30 mouse cellular contexts compared by ENCODE assay signal in the genomic region with DNA sequence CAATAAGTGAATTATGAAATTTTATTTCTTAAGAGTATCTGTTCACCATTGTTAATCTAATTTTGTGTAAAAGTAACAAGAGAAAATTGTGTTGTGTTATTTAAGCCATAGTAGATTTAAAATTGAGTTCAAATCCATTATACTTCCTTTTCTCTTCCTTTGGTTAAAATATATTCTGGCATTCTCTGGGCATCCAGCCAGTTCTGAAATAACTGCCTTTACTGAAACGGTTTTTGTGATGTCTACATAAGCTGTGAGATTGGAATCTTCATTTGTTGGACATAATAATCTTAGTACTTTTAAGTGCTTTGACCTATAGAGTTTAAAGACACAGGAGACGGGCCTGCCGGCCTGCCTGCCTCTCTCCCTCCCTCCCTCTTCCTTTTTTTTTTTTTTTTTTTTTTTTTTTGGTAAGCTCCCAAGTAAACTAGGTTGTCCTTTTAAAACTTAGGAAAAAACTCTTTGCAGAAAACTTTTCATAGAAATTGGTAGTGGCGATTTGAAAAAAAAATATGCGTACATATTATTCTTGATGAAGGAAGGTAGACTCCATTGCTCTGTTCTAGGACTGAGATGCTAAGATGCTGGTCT.
DNase-seq lines count a peak whose midpoint lies in the region; ATAC-seq and TF ChIP-seq lines count a peak whose summit lies in the region.
"Had no signal": no experiment of that assay in that cellular context is flagged by ENCODE, and none has a peak within 500 bp of the region (broad histone marks: within the 10 kb centered on the region; RNA-seq: fewer than 3 reads in every experiment).

No protein-coding gene starts in this region.

- no peak for ATAC-seq in embryonic facial prominence, embryonic 14.5 days (ENCODE audit: low read depth)
- ATAC-seq in monocyte, adult 5-6 weeks (replicated peaks; ENCODE audit: insufficient number of reproducible peaks, low FRiP score, low TSS enrichment, poor library complexity, severe bottlenecking): no peak
- ATAC-seq: CD4-positive, CD25-positive, alpha-beta regulatory T cell, adult 4 months; forebrain, embryonic 15.5 days; hindbrain, embryonic 16.5 days; intestine, postnatal 0 days; midbrain, embryonic 13.5 days had no signal

- H3K79me2 ChIP-seq in MEL (ENCODE audit: control insufficient read depth, insufficient read depth, low read length, poor library complexity) (peaks cover 35% of the 10 kb centered on the region), myocyte (ENCODE audit: control insufficient read depth, insufficient read depth) (peaks cover 76% of the 10 kb centered on the region)

- TF ChIP-seq POLR2A in MEL (IDR thresholded peaks at IDR 0.05; ENCODE audit: control insufficient read depth in 1 of 2, insufficient read depth in 1 of 2, low read depth in 1 of 2, low read length in 2 of 2, poor library complexity in 1 of 2): no peak
- TF ChIP-seq POLR2A in myocyte (IDR thresholded peaks at IDR 0.05; ENCODE audit: insufficient read length, low read depth): no peak

- TF ChIP-seq CTCF in MEL (IDR thresholded peaks at IDR 0.05 in 2 of 3, conservative IDR thresholded peaks at IDR 0.05 in 1 of 3; ENCODE audit: control insufficient read depth in 1 of 3, insufficient read depth in 1 of 3, low read depth in 2 of 3, low read length in 3 of 3, poor library complexity in 1 of 3, severe bottlenecking in 1 of 3): no peak

- peak; percentile 48 to 60 for TF ChIP-seq EP300 in MEL (IDR thresholded peaks at IDR 0.05; ENCODE audit: low read depth in 1 of 2, low read length in 2 of 2)

- H3K4me2 ChIP-seq in embryonic facial prominence, embryonic 14.5 days (ENCODE audit: low read depth, low read length): no peak overlapping the region
- peak overlapping the region; percentile 4 for H3K4me2 ChIP-seq in myocyte (ENCODE audit: low read depth)
- H3K4me2 ChIP-seq: embryonic facial prominence, embryonic 15.5 days; forebrain, embryonic 15.5 days; heart, embryonic 12.5 days; liver, embryonic 15.5 days; midbrain, embryonic 13.5 days; neural tube, embryonic 13.5 days; stomach, embryonic 15.5 days had no signal

- peaks cover 27% of the 10 kb centered on the region for H3K4me1 ChIP-seq in embryonic facial prominence, embryonic 14.5 days (ENCODE audit: control insufficient read depth, insufficient read depth, low read length)
- peaks cover 68% of the 10 kb centered on the region for H3K4me1 ChIP-seq in embryonic facial prominence, embryonic 10.5 days
- H3K4me1 ChIP-seq in MEL (ENCODE audit: control insufficient read depth in 1 of 2, insufficient read depth in 2 of 2, low read length in 2 of 2): peaks cover 29 to 36% of the 10 kb centered on the region in 2 experiments

- H3K9ac ChIP-seq in embryonic facial prominence, embryonic 14.5 days (ENCODE audit: low read depth, low read length): no peak overlapping the region
- no peak overlapping the region for H3K9ac ChIP-seq in MEL (ENCODE audit: control insufficient read depth, low read depth, low read length, poor library complexity, severe bottlenecking)
- H3K9ac ChIP-seq: embryonic facial prominence, embryonic 15.5 days; forebrain, embryonic 15.5 days; heart, embryonic 12.5 days; liver, embryonic 15.5 days; midbrain, embryonic 13.5 days; neural tube, embryonic 13.5 days; stomach, embryonic 15.5 days had no signal

- H3K27ac ChIP-seq in embryonic facial prominence, embryonic 14.5 days (replicated peaks; ENCODE audit: low read depth, low read length): no peak overlapping the region
- no peak overlapping the region for H3K27ac ChIP-seq in embryonic facial prominence, embryonic 10.5 days (replicated peaks)
- H3K27ac ChIP-seq in MEL (ENCODE audit: control insufficient read depth, low read depth, low read length): peak overlapping the region; percentile 37; the same call in 1 of the 2 replicates
- H3K27ac ChIP-seq: embryonic facial prominence, embryonic 15.5 days; forebrain, embryonic 15.5 days; hindbrain, embryonic 10.5 days; liver, embryonic 15.5 days; midbrain, embryonic 13.5 days; neural tube, embryonic 13.5 days; stomach, embryonic 15.5 days had no signal

- no peak overlapping the region for H3ac ChIP-seq in myocyte (ENCODE audit: control insufficient read depth, insufficient read length)

- WGBS in embryonic facial prominence, embryonic 14.5 days: 37% methylated on average over 5 of the region's 5 CpGs
- 65% methylated on average over 5 of the region's 5 CpGs for WGBS in embryonic facial prominence, embryonic 10.5 days

- H3K4me3 ChIP-seq in embryonic facial prominence, embryonic 14.5 days (ENCODE audit: low read depth, low read length): no peak overlapping the region
- H3K4me3 ChIP-seq in embryonic facial prominence, embryonic 10.5 days: no peak overlapping the region
- H3K4me3 ChIP-seq in MEL (ENCODE audit: control insufficient read depth in 1 of 2, insufficient read depth in 1 of 2, low read depth in 2 of 2, low read length in 2 of 2) (no peak overlapping the region), myocyte (no peak overlapping the region)
- H3K4me3 ChIP-seq: embryonic facial prominence, embryonic 15.5 days; forebrain, embryonic 15.5 days; heart, embryonic 12.5 days; hindbrain, embryonic 10.5 days; liver, embryonic 15.5 days; midbrain, embryonic 13.5 days; neural tube, embryonic 13.5 days; stomach, embryonic 15.5 days had no signal

- H3K9me3 ChIP-seq in embryonic facial prominence, embryonic 14.5 days (ENCODE audit: control insufficient read depth, low read length): no peaks in the 10 kb centered on the region
- no peaks in the 10 kb centered on the region for H3K9me3 ChIP-seq in embryonic facial prominence, embryonic 10.5 days
- no peaks in the 10 kb centered on the region for H3K9me3 ChIP-seq in MEL (replicated peaks; ENCODE audit: insufficient read depth, low read length)
- H3K9me3 ChIP-seq: embryonic facial prominence, embryonic 15.5 days; forebrain, embryonic 15.5 days; heart, embryonic 12.5 days; hindbrain, embryonic 10.5 days; liver, embryonic 15.5 days; midbrain, embryonic 13.5 days; neural tube, embryonic 13.5 days; stomach, embryonic 15.5 days had no signal

- no peaks in the 10 kb centered on the region for H3K27me3 ChIP-seq in embryonic facial prominence, embryonic 14.5 days (replicated peaks; ENCODE audit: control insufficient read depth, insufficient read depth, low read length)
- no peaks in the 10 kb centered on the region for H3K27me3 ChIP-seq in embryonic facial prominence, embryonic 10.5 days (replicated peaks; ENCODE audit: low read depth, poor library complexity, severe bottlenecking)
- H3K27me3 ChIP-seq in MEL (ENCODE audit: control insufficient read depth in 1 of 2, insufficient read depth in 2 of 2, low read length in 2 of 2): no peaks in the 10 kb centered on the region
- no peaks in the 10 kb centered on the region for H3K27me3 ChIP-seq in myocyte (ENCODE audit: control insufficient read depth, insufficient read depth, insufficient read length)
- H3K27me3 ChIP-seq: embryonic facial prominence, embryonic 15.5 days; forebrain, embryonic 15.5 days; heart, embryonic 12.5 days; liver, embryonic 15.5 days; midbrain, embryonic 13.5 days; neural tube, embryonic 13.5 days; stomach, embryonic 15.5 days had no signal

- TF ChIP-seq RAD21 in MEL (IDR thresholded peaks at IDR 0.05; ENCODE audit: low read depth, low read length): no peak

- DNase-seq in embryonic facial prominence, embryonic 14.5 days (ENCODE audit: low spot score): peak; percentile 84
- no peak for DNase-seq in embryonic facial prominence, embryonic 10.5 days (ENCODE audit: low spot score)
- peak; percentile 24 for DNase-seq in kidney, postnatal 10 days
- DNase-seq in kidney, adult 11 months: no peak
- DNase-seq in MEL (ENCODE audit: low read depth, low spot score): peak; percentile 53
- DNase-seq: adrenal gland, adult 8-10 months; cerebellum, adult 8-10 months; cerebellum, postnatal 36 days; embryo, embryonic 11 days; gastrocnemius, postnatal 25 days; heart, adult 18-20 months; heart, postnatal 10 days; kidney, postnatal 4 days; liver; lung, postnatal 14 days; thymus, adult 18-20 months; thymus, postnatal 36 days had no signal

- H3K36me3 ChIP-seq in embryonic facial prominence, embryonic 14.5 days (ENCODE audit: control insufficient read depth, insufficient read depth, low read length): no peaks in the 10 kb centered on the region
- H3K36me3 ChIP-seq in embryonic facial prominence, embryonic 10.5 days (replicated peaks): no peaks in the 10 kb centered on the region
- H3K36me3 ChIP-seq in MEL (ENCODE audit: control insufficient read depth in 1 of 2, insufficient read depth in 2 of 2, low read length in 2 of 2) (peaks cover 0 to 40% of the 10 kb centered on the region in 2 experiments; a peak in 2 of 4 replicates), myocyte (ENCODE audit: control insufficient read depth, insufficient read depth) (no peaks in the 10 kb centered on the region)
- H3K36me3 ChIP-seq: embryonic facial prominence, embryonic 15.5 days; forebrain, embryonic 15.5 days; heart, embryonic 12.5 days; hindbrain, embryonic 10.5 days; liver, embryonic 15.5 days; midbrain, embryonic 13.5 days; neural tube, embryonic 13.5 days; stomach, embryonic 15.5 days had no signal

TF ChIP-seq in MEL, 35 proteins besides CTCF, POLR2A, EP300 and RAD21:
- TF ChIP-seq MYB (IDR thresholded peaks at IDR 0.05; ENCODE audit: low read depth, low read length) (peak; percentile 62; the same call in 1 of the 2 replicates), ETS1 (IDR thresholded peaks at IDR 0.05; ENCODE audit: low read depth, low read length) (peak; percentile 38; the same call in 1 of the 2 replicates), SIN3A (IDR thresholded peaks at IDR 0.05; ENCODE audit: low read length) (peak; percentile 45), HCFC1 (IDR thresholded peaks at IDR 0.05; ENCODE audit: low read depth, low read length) (no peak), ZNF384 (IDR thresholded peaks at IDR 0.05; ENCODE audit: low read depth, low read length) (peak; percentile 91)

TF ChIP-seq in myocyte, 11 proteins besides CTCF, POLR2A, EP300 and RAD21:
- TF ChIP-seq USF1 (IDR thresholded peaks at IDR 0.05; ENCODE audit: low read depth): no peak
- no peak for TF ChIP-seq TCF3 (IDR thresholded peaks at IDR 0.05; ENCODE audit: insufficient read length, low read depth)
- TF ChIP-seq CEBPB (IDR thresholded peaks at IDR 0.05; ENCODE audit: insufficient read depth, poor library complexity, severe bottlenecking): no peak
- TF ChIP-seq MAX (IDR thresholded peaks at IDR 0.05; ENCODE audit: low read depth): no peak
- no peak for TF ChIP-seq POLR2AphosphoS2 (IDR thresholded peaks at IDR 0.05; ENCODE audit: insufficient read length, low read depth)
- no peak for TF ChIP-seq MYOD1 (IDR thresholded peaks at IDR 0.05; ENCODE audit: control insufficient read depth in 1 of 3, insufficient read length in 2 of 3, low read depth in 2 of 3)
- no peak for TF ChIP-seq TCF12 (IDR thresholded peaks at IDR 0.05; ENCODE audit: insufficient read depth, poor library complexity, severe bottlenecking)
- TF ChIP-seq REST (IDR thresholded peaks at IDR 0.05; ENCODE audit: insufficient read depth, insufficient read length): no peak
- no peak for TF ChIP-seq SRF (IDR thresholded peaks at IDR 0.05; ENCODE audit: control insufficient read depth, insufficient read length, low read depth)
- no peak for TF ChIP-seq MYOG (IDR thresholded peaks at IDR 0.05; ENCODE audit: control insufficient read depth in 1 of 3, insufficient read depth in 1 of 3, insufficient read length in 2 of 3, low read depth in 2 of 3)
- TF ChIP-seq E2F4 (IDR thresholded peaks at IDR 0.05; ENCODE audit: insufficient read depth): no peak

Comparison
In these comparisons a context has a peak if more than half of its experiments do, and no peak if none do; other contexts are left out.
1. DNase-seq: peak in embryonic facial prominence, embryonic 14.5 days (single experiment), kidney, postnatal 10 days (single experiment) and MEL (single experiment); none in embryonic facial prominence, embryonic 10.5 days (single experiment) and kidney, adult 11 months (single experiment).